In the genomic region with DNA sequence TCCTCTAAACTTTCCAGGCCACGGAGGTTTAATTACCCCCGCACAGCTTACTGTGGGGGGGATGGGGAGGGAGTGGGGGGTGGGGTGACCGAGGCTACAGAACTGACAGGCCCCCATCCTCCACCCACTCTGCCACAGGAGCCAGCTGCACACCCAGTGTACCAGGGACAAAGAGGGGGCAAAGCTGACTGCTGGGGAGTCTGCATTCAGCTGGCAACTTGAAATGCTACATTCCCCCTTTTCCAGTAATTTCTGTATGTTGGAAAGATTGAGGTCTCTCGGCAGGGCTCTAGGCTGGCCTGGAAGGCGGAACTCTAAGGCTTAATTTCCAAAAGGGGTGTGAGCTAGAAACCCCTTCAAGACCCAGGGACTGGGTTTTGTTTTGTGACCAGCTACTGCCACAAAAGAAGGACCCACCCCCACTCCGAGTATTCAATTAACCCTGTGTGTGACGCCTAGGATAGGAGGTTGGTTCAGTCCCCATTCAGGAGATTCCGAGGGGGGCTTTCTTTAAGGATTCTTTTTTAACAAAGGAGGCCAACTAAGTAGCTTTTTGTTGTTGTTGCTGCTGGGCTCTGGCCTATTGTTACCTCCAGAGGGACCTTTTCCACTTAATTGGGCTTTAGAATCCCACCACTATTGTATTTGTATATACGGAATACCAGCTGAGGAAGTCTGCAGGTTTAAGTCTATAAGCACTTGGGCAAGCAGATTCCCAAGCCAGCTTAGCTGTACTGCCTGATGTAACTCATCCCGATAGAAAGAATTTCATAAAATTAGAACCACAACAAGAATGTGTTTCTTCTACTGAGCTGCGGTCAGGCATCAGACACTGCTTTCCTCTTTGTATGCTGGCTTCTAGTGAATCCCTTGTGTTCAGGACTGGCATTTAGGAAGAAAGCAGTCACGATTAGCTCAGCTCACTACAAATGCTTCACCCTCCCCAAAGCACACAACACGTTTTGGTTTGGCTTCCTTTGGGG, we compare ENCODE assay signal across 10 mouse cellular contexts.
DNase-seq lines count a peak whose midpoint lies in the region; ATAC-seq lines count a peak whose summit lies in the region.
"Had no signal": no experiment of that assay in that cellular context is flagged by ENCODE, and none has a peak within 500 bp of the region (broad histone marks: within the 10 kb centered on the region; RNA-seq: fewer than 3 reads in every experiment).

No protein-coding gene starts in this region.

- peaks cover 12% of the 10 kb centered on the region for H3K4me1 ChIP-seq in kidney, embryonic 16.5 days (ENCODE audit: insufficient read depth, low read length)
- peaks cover 8% of the 10 kb centered on the region for H3K4me1 ChIP-seq in embryonic facial prominence, embryonic 15.5 days
- peaks cover 15% of the 10 kb centered on the region for H3K4me1 ChIP-seq in hindbrain, embryonic 16.5 days (ENCODE audit: control insufficient read depth, insufficient read depth, low read depth, low read length)
- H3K4me1 ChIP-seq in neural tube, embryonic 12.5 days: peaks cover 36% of the 10 kb centered on the region
- H3K4me1 ChIP-seq: liver, embryonic 13.5 days; megakaryocyte, embryonic 14.5 days had no signal

- H3K27ac ChIP-seq in kidney, embryonic 16.5 days (ENCODE audit: low read length): no peak overlapping the region
- peak overlapping the region; percentile 41; the same call in 1 of the 2 replicates for H3K27ac ChIP-seq in embryonic facial prominence, embryonic 15.5 days (replicated peaks)
- H3K27ac ChIP-seq in hindbrain, embryonic 16.5 days (ENCODE audit: low read depth, low read length): peak overlapping the region; percentile 44
- peak overlapping the region; percentile 64 for H3K27ac ChIP-seq in neural tube, embryonic 12.5 days
- H3K27ac ChIP-seq: liver, embryonic 13.5 days had no signal

- H3K4me2 ChIP-seq in kidney, embryonic 16.5 days (replicated peaks; ENCODE audit: low read depth, low read length): no peak overlapping the region
- H3K4me2 ChIP-seq in embryonic facial prominence, embryonic 15.5 days (replicated peaks): no peak overlapping the region
- H3K4me2 ChIP-seq in hindbrain, embryonic 16.5 days (ENCODE audit: low read length): no peak overlapping the region
- peak overlapping the region; percentile 22 for H3K4me2 ChIP-seq in neural tube, embryonic 12.5 days (replicated peaks)
- H3K4me2 ChIP-seq: liver, embryonic 13.5 days had no signal

- no peaks in the 10 kb centered on the region for H3K27me3 ChIP-seq in kidney, embryonic 16.5 days (ENCODE audit: insufficient read depth, low read length)
- H3K27me3 ChIP-seq in embryonic facial prominence, embryonic 15.5 days: no peaks in the 10 kb centered on the region
- no peaks in the 10 kb centered on the region for H3K27me3 ChIP-seq in hindbrain, embryonic 16.5 days (replicated peaks; ENCODE audit: control insufficient read depth, insufficient read depth, low read length)
- no peaks in the 10 kb centered on the region for H3K27me3 ChIP-seq in neural tube, embryonic 12.5 days (replicated peaks)
- H3K27me3 ChIP-seq: liver, embryonic 13.5 days; megakaryocyte, embryonic 14.5 days had no signal

- H3K36me3 ChIP-seq in kidney, embryonic 16.5 days (ENCODE audit: insufficient read depth, low read length): no peaks in the 10 kb centered on the region
- H3K36me3 ChIP-seq in embryonic facial prominence, embryonic 15.5 days: no peaks in the 10 kb centered on the region
- no peaks in the 10 kb centered on the region for H3K36me3 ChIP-seq in hindbrain, embryonic 16.5 days (ENCODE audit: control insufficient read depth, insufficient read depth, low read length)
- H3K36me3 ChIP-seq in neural tube, embryonic 12.5 days: no peaks in the 10 kb centered on the region
- H3K36me3 ChIP-seq: liver, embryonic 13.5 days had no signal

- H3K4me3 ChIP-seq in kidney, embryonic 16.5 days (ENCODE audit: low read length): no peak overlapping the region
- no peak overlapping the region for H3K4me3 ChIP-seq in embryonic facial prominence, embryonic 15.5 days (replicated peaks)
- H3K4me3 ChIP-seq in hindbrain, embryonic 16.5 days (ENCODE audit: low read length): no peak overlapping the region
- no peak overlapping the region for H3K4me3 ChIP-seq in neural tube, embryonic 12.5 days
- H3K4me3 ChIP-seq: liver, embryonic 13.5 days; megakaryocyte, embryonic 14.5 days had no signal

- ATAC-seq in kidney, embryonic 16.5 days (ENCODE audit: low FRiP score, low TSS enrichment): peak; percentile 36; the same call in 1 of the 2 replicates
- peak; percentile 67; the same call in 1 of the 2 replicates for ATAC-seq in embryonic facial prominence, embryonic 15.5 days (ENCODE audit: insufficient number of reproducible peaks, low FRiP score, low TSS enrichment, low read depth)
- ATAC-seq in hindbrain, embryonic 16.5 days: peak; percentile 57; the same call in 1 of the 2 replicates
- peak; percentile 79 for ATAC-seq in neural tube, embryonic 12.5 days (ENCODE audit: low FRiP score, low read depth)

- WGBS in kidney, embryonic 16.5 days: 36% methylated on average over 13 of the region's 13 CpGs
- WGBS in embryonic facial prominence, embryonic 15.5 days: 20% methylated on average over 13 of the region's 13 CpGs
- WGBS in hindbrain, embryonic 16.5 days: 13% methylated on average over 13 of the region's 13 CpGs
- 11% methylated on average over 13 of the region's 13 CpGs for WGBS in neural tube, embryonic 12.5 days

- DNase-seq in kidney, adult 18-20 months: no peak
- DNase-seq in adrenal gland, postnatal 14 days: no peak
- no peak for DNase-seq in spleen, postnatal 36 days (ENCODE audit: low spot score in 2 of 2)
- no peak for DNase-seq in layer of hippocampus, adult 11-12 months (ENCODE audit: low spot score)
- DNase-seq: liver, embryonic 13.5 days had no signal

- no peaks in the 10 kb centered on the region for H3K9me3 ChIP-seq in kidney, embryonic 16.5 days (ENCODE audit: low read length)
- H3K9me3 ChIP-seq in embryonic facial prominence, embryonic 15.5 days (replicated peaks): no peaks in the 10 kb centered on the region
- H3K9me3 ChIP-seq in hindbrain, embryonic 16.5 days (ENCODE audit: control insufficient read depth, low read length): no peaks in the 10 kb centered on the region
- no peaks in the 10 kb centered on the region for H3K9me3 ChIP-seq in neural tube, embryonic 12.5 days
- H3K9me3 ChIP-seq: liver, embryonic 13.5 days had no signal

- H3K9ac ChIP-seq in kidney, embryonic 16.5 days (replicated peaks; ENCODE audit: low read length): no peak overlapping the region
- H3K9ac ChIP-seq in embryonic facial prominence, embryonic 15.5 days: no peak overlapping the region
- H3K9ac ChIP-seq in hindbrain, embryonic 16.5 days (ENCODE audit: low read depth, low read length): no peak overlapping the region
- H3K9ac ChIP-seq in neural tube, embryonic 12.5 days: no peak overlapping the region; the same call in 1 of the 2 replicates
- H3K9ac ChIP-seq: liver, embryonic 13.5 days had no signal
